Mouse (Mus musculus) myocyte (in vitro differentiated cells): Measurements from ENCODE around the gene Sult2b1.

Experiments used
- MAX ChIP-seq: IDR thresholded peaks from one replicate; pipeline ENCODE4 v1.6.1; 2011; ENCODE audit warnings: low read depth, mild to moderate bottlenecking, control low read depth
- MYOD1 ChIP-seq, 3 experiments: IDR thresholded peaks; one replicate each; pipeline ENCODE4 v1.6.1; 2011; ENCODE audit warnings: control low read depth in 2 of 3, low read depth in 2 of 3, mild to moderate bottlenecking in 2 of 3, moderate library complexity in 1 of 3; ENCODE audit not compliant: insufficient read length in 2 of 3, control insufficient read depth in 1 of 3
- POLR2A ChIP-seq: IDR thresholded peaks from one replicate; pipeline ENCODE4 v1.6.1; 2011; ENCODE audit warnings: low read depth, mild to moderate bottlenecking, control low read depth, moderate library complexity; ENCODE audit not compliant: insufficient read length
- POLR2AphosphoS2 ChIP-seq: IDR thresholded peaks from one replicate; pipeline ENCODE4 v1.6.1; 2011; ENCODE audit warnings: low read depth, control low read depth; ENCODE audit not compliant: insufficient read length
- TCF3 ChIP-seq: IDR thresholded peaks from one replicate; pipeline ENCODE4 v1.6.1; 2011; ENCODE audit warnings: low read depth, control low read depth; ENCODE audit not compliant: insufficient read length
- USF1 ChIP-seq: IDR thresholded peaks from one replicate; pipeline ENCODE4 v1.6.1; 2011; ENCODE audit warnings: low read depth, mild to moderate bottlenecking, control low read depth, moderate library complexity

- TF ChIP-seq USF1 (no peak), POLR2A (no peak), TCF3 (no peak), MYOD1 (IDR thresholded peaks at IDR 0.05; ENCODE audit: control insufficient read depth in 1 of 3, insufficient read length in 2 of 3, low read depth in 2 of 3) (no peak), MAX (no peak), POLR2AphosphoS2 (no peak)
These were observed 46.7 kb upstream of the Sult2b1 start for GRCm38 (mm10) chr7:45831128-45831525.
